Mouse (Mus musculus) embryo, embryonic 9.5 days (tissue): Measurements from ENCODE around the gene Hsd11b1.

Experiments used
- DNase-seq: peaks from one replicate; pipeline ENCODE4 v3.0.0-alpha.2; 2017; ENCODE audit errors: extremely low spot score

Gene Hsd11b1

DNA sequence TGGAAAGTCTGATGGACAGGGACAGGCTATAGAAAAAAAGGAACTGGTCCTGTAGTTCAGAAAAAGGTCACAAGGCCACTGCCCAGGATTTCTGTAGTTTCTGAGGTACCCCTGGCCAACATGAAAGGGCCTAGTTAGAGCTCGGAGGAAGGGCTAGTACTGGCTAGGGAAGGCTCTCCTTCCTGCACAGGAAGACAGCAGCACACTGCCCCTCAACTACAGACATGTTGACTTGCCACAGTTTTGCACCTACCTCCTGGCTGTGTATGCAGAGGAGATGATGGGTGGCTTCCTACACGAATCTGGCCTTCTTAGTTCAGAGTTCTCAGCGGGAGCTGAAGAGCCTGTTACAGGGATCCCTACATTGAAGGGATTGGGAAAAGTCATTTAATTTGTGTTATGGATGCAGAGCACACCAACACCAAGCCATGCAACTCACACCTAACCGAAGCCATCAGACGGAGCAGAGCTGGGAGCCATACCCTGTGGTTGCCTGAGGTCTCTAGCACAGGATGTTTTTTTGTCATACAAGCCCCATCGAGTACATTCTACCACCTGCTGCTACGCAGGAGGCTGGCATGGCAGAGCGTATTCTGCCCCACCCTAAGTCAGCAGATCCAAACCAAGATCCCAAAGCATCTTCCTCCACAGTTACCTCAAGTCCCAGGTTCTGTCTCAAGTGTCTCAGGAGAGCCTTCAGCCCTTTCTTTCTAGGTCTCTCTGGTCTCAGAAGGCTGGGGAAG is 63.1 kb downstream of the Hsd11b1 start:
- DNase-seq: no peak

DNA sequence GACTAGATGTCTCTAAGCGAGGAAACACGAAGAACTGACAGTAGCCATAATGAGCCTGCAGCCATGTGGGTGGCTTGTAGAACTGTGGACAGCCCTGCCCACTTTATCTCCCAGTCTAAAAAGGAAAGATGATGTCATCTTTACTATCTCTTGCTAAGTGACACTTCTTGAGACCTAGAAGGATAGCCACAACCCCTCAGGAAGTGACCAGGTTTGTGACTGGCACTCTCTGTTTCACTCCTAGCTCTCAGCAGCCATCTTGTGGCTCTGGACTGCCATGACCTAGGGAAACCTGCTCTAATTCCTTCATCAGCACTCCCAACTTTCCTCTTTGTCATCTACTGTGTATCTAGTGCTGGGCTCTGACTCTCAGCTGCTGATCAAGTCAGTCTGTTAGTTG is 65.6 kb downstream of the Hsd11b1 start:
- DNase-seq: no peak

DNA sequence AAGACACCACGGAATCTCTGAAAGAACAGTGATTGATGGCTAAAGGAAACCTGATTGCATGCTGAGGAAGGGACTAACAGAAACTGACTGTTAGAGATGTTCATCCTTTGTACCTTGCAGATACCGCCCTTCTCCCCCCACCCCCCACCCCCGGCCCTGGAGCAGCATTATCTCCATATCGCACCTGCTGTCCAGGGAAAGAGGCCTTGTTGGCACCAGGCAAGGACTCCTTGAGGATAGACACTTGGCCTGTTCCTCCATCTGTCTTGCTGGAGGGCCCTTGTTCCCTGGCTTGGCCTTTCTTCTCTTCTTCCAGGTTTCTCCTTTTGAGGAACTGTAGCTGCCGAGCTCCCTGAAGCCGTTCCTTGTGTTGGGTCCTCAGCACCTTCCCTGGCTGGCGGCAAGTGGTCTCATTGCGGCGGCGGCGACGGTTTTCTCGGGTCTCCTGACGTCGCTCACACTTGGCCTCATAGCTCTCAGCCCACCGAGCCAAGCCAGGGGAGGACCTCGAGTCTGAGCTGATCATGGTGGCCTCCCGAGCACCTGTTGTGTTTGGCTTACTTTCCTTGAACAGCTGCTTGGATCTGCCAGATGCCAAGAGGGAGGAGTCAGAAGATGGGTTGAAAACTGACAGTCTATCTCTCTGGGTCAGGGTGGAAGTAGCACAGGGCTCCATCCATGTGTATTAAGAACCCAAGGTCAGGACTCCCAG is 66.2 kb downstream of the Hsd11b1 start:
- no peak for DNase-seq

DNA sequence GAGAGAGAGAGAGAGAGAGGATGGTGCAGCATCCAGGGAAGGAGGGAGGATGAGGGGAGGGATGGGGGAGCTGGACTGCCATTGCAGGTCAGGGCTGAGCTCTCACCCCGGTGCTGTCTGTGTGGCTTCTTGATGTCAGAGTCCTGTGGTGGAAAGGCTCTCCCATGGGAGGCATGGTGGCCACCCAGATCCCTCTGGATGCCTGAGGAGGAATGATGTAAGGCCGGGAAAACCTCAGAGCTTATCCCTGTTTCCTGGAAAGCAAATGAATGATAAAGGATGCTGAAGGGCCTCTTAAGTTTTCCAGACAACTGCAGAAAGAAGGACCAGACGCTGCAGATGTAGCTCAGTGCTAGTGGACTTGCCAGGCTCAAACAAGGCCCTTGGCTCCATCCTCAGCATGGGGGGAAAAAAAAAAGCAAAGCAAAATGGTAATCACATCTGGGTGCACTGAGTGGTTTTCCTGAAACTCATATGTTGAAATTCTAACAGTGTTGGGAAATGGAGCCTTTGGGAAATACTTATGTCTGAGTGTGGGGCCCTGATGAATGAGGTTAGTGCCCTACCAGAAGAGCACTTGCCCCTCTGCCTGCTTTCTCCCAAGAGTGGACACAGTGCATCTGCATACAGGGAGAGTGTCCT is 68.6 kb downstream of the Hsd11b1 start:
- DNase-seq: no peak

DNA sequence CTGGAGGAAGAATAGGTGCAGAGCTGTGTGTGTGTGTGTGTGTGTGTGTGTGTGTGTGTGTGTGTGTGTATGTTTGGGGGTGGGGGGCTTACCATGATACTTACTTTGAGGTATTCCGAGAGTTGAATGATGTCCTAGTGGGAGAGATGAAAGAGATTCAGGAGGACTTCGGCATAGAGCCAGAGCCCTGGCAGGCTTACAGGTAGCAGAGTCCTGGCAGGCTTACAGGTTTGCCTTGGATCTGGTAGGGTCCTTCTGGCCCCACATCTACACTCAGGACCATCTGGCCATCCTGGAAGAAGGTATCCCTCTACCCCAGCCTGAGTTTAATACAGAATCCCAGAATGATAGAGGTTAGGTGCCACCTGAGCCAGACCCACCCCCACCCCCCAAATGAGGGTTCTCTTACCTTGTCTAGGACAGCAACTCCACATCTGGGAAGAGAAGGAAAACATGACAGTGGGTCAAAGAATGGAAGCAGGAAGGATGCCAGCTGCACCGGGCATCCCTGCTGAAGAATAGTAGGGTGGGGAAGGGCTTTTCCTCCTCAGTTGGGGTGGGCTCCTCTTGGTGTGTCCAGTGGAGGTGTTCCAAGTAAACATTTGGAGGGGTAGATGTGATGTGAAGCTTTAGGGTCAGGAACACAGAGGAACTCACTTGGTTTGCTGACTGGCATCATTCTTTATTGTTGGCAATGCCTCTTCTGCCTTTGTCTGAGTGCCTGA is 69.3 kb downstream of the Hsd11b1 start:
- no peak for DNase-seq

DNA sequence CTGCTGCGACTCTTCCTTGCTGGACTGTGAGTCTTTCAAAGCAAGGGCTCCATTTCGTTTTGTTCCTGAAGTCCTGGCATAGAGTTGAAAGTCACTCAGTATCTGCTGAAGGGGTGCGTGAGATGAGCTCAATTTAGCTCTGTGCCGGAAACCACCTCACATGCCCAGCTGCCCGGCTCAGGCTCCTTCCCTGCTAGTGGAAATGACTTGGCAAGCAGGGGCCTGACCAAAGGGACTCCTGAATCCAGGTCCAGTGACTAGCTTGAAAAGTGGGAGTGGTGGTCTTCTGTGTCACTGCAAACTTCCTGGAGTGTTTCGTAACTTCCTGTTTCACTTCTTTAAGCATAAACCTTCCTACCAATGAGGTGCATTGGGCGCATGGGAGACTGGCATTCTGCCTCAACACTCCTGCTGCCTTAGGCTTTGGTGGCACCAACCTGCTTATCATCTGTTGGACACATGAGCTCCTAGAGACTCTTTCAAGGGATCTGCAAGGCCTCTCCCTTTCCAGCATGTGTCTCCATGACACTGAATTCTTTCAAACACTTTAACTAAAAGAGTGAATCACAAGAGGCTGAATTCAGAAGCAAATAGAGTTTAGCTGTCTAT is 72.1 kb downstream of the Hsd11b1 start:
- DNase-seq: no peak

DNA sequence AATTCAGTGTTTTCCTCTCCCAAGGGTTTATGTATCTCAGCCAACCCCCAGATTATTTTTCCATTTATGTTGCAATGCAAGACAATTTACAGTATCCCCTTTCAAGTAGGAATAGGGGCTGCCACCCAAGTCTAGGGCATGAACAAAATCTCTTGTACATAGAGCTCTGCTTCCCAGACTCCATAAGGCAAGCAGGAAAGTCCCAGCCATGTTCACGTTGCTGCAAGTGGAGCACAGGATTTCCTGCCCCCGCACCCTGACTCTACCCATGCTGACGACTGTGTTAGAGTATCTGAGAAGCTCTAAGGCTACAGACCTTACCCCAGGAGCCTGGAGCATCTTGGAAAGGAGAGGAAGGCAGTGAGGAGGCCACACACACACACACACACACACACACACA is 74.1 kb downstream of the Hsd11b1 start:
- DNase-seq: no peak

DNA sequence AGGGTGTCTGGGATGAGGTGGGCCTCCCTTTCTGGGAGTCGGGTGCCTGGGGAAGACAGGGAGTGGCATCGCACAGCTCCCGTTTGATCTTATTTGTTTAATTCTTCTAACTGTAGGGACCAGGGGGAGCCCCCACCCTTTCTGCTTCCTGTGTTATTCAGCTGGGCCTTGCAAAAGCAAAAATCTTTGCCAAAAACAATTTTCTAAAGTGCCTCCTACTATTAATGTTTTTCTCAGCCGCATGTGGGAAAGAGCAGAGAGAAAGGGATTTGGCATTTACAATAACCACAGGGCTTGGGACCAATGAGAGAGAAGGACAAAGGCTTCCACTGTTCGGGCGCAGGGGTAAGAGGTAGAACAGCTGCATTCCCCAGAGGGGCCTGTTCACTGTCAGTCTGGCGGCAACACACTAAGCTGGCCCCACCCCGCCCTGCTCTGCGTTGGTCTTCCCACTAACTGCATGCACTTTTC is 74.7 kb downstream of the Hsd11b1 start:
- peak; percentile 43 for DNase-seq

DNA sequence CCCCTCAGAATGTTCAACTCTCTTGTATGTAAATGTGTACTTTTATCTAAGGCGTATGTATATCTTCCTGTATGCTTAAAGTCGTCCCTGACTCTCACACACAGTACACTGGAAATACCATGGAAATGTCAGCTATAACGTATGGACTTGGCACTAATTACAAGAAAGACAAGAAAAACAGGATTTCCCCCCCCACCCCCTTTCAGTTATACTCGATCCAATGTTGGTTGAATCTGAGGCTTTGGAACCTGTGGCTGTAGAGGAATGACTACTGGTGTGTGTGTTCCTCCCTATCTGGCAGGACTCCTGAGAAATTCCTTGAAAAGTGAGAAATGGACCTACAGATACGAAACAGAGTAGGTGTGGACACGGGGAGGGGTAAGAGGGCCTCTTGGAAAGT is 75.6 kb downstream of the Hsd11b1 start:
- DNase-seq: no peak

DNA sequence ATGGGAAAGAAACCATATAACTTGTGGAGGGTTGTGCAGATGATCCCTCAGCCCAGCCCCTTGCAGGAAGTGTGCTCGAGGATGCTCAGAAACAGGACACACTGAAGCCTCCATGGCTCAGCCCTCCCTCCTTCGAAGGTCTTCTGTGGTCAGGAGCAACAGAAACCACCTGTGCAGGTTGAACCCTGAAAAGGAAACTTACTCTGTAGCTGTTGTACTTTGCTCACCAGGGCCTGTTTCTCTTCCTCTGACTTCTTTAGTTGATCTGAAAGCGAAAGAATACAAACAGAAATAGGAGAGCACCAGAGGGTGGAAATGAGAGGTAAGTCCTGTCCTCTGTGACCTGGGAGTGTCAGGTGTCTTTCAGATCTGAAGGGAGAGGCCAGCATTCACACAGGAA is 82.8 kb downstream of the Hsd11b1 start:
- DNase-seq: no peak

DNA sequence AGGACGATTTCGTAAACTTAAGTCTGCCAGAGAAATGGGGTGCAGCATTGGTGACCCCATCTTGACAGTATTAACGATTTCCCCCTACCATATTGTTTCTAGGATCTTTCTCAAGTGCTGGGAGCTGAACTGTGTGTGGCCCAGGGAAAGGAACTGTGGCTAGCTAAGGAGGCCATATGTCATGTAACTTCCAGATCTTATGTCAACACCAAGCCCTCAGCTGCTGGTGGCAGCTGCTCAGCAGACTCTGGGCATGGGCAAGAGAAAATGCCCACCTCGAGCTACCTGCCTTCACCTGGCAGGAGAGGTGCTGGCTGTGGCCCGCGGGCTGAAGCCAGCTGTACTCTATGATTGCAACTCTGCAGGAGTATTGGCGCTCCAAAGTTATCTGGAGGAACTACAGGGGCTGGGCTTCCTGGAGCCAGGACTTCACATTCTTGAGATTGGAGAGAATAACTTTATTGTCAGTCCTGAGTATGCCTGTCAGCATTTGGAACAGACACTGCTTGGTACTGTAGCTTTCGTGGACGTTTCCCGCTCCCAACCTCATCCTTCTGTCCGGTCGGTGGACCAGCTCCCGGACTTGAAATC is 89.6 kb downstream of the Hsd11b1 start:
- no peak for DNase-seq

DNA sequence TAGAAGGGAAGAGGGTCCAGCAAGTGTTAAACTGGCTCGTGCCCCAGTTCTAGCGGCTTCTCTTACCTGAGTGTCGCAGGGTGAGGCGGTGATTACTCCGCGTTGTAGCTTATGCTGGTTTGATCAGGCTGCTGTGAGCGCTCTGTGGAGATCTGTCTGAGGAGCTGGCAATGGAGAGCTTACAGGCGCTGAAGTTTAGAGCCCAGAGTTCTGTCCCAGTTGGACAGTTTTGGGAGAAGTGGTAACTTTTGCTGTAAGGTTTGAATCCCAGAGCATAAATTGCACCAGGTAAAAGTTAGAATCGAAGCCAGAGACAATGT is 90.1 kb downstream of the Hsd11b1 start:
- DNase-seq: no peak

DNA sequence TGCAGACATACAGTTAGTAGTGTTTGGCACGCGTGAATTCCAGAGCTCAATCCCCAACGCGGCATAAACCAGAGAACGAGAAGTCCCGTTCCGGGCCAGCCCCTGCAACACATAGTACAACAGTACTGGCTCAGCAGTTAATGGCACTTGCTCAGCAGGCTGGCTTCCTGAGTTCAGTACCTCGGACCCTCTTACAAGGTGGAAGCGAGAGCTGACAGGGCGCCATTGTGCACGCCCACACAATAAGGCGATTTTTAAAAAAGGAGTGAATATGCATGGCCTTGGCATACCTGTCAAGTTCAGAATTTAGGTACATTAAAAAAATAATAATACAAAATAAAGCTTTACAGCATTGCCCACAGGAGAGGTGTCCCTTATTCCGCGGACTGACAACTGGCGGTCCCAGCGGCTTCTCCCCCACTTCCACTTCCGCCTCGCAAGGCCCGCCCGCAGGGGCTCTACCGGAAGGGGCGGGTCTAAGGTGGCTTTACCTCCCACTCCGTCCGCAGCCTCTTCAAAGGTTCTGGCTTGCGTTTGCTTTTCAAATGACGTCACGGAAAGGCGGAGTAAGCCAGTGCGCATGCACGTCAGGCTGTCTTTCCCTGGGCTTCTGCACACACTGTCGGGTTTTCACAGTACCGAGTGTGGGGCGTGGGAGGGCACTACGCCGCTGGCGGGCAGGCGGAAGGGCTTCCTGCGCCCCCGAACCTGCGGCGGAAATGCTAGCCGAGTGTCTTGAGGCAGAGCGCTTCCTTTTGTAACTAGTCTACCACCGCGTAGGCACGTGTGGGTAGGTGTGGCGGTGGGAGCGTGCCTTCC is 90.7 kb downstream of the Hsd11b1 start:
- peak; percentile 97 for DNase-seq
